Mouse (Mus musculus) ES-Bruce4 (cell line): ENCODE results near the gene Aloxe3.

Experiments used
- CTCF ChIP-seq: IDR thresholded peaks from one replicate; pipeline ENCODE4 v1.8.1; 2011; ENCODE audit warnings: low read depth, low read length
- POLR2A ChIP-seq: IDR thresholded peaks from one replicate; pipeline ENCODE4 v1.8.1; 2011; ENCODE audit warnings: low read length; ENCODE audit not compliant: insufficient read depth

GRCm38 (mm10) chr11:69078041-69078440 is 47.7 kb upstream of the Aloxe3 start:
- TF ChIP-seq POLR2A (no peak), CTCF (no peak)
